Mouse (Mus musculus): ENCODE data around the gene Polr2h.

DNA sequence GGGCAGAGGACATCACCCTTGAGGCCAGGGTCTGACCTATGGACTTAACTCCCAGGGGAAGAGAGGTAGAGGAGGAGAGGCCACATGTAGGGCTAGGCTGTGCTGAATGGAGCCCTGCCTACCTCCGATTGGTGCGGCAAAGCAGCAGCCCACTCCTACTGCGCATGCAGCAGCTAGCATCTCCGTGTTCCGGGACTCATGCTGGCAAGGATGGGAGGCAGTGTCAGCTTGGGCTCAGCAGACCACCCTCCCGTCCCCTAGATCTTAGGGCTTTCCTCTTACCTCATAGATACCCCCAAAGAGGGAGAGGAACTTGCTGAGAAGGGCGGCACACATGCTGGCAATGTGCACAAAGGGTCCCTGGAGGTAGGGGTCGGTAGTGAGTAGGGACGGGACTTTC is 5.3 kb upstream of the Polr2h start:
- TF ChIP-seq POLR2A (IDR thresholded peaks at IDR 0.05; ENCODE audit: borderline replicate concordance, low read depth, low read length): no peak
- no peak for TF ChIP-seq CTCF (IDR thresholded peaks at IDR 0.05; ENCODE audit: low read depth, low read length)
